Mouse (Mus musculus): ENCODE data around the gene Npm3.

Gene Npm3

GRCm38 (mm10) chr19:45753551-45753950, 4.2 kb upstream of the Npm3 start:
- no peak for DNase-seq (ENCODE audit: low read depth)

- DNase-seq (ENCODE audit: low read depth), result peak; percentile 82
Observed at GRCm38 (mm10) chr19:45751881-45752280, 2.5 kb upstream of the Npm3 start.

- peak; percentile 59 for DNase-seq (ENCODE audit: low read depth)
Observed at GRCm38 (mm10) chr19:45748691-45749242, 624 bp downstream of the Npm3 start.

GRCm38 (mm10) chr19:45748206-45748605, 1.2 kb downstream of the Npm3 start:
- peak; percentile 20 for DNase-seq (ENCODE audit: low read depth)

DNA sequence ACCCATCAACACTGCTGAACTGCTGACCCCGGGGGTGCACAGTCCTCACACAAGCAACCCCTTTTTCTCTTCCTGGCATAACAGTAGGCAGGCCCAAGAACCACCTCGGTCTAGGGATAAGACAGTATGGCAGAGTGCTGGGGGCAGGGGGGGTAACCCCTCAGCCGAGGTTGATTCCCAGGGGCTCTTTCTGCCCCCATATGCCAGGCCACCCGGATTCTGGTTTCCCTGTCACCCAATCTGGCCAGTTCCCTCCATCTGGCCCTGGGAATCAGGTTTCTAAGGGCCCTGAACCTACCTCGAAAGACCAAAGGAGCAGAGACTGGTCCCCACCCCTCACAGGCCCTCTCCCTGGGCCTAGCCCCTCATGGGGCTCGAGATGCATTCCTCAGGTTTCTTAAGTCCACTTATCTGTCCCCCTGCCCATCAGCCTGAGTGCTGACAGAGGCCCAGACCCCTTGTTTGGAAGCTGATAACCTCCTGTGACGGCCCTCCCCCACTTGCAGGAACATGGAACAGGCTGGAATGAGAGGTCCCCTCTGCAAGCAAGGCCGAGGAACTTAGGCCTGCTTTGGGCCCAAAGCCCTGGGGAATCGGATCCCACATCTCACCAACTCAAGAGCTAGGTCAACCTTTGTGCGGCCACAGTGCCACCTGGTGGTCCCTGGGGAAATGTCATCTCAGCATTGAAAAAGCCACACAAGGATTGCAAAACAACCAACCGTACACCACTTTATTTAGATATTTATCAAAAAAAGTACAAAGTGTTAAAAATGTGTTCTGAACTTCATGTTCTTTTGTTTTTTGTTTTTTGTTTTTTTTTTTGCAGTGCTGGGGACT, 2.1 kb downstream of the Npm3 start:
- DNase-seq (ENCODE audit: low read depth), result peak; percentile 92

GRCm38 (mm10) chr19:45746153-45747020, 3.0 kb downstream of the Npm3 start:
- peak; percentile 71 for DNase-seq (ENCODE audit: low read depth)

DNA sequence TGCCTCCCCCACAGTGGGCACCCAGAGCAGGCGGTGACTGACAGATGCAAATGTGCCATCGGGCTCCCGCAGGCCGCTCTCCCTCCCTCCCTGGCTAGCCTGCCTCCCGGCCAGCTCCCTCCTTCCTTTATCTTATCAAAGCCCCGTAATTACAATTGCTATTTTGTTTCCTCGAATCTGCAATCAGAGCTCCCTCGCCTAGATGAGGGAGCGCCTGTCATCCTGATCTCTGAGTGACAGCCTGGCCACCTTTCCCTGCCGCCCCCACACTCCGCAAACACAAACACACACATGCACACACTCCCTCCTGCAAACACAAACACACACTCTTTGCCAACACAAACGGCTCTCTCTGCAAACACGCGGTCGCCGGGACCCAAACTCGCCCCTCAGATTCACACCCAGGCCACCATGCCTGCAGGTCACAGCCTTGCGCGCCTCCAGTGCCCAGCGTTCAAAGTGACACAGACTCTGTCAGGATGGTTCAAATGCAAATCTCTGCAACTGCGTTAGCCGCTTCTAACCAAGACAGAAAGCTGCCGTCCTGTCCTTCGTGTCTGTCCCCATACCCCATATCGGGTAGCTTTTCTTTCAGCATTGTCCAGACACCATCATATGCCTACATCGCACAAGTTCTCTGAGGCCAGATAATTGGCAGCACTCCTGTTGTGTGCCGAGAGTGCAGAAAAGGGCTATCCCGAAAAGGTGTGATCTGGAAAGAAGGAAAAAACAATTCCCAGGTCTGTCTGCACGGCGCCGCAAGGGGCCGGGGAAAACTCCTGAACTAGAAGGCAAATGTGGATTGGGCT, 3.8 kb downstream of the Npm3 start:
- no peak for DNase-seq (ENCODE audit: low read depth)

DNA sequence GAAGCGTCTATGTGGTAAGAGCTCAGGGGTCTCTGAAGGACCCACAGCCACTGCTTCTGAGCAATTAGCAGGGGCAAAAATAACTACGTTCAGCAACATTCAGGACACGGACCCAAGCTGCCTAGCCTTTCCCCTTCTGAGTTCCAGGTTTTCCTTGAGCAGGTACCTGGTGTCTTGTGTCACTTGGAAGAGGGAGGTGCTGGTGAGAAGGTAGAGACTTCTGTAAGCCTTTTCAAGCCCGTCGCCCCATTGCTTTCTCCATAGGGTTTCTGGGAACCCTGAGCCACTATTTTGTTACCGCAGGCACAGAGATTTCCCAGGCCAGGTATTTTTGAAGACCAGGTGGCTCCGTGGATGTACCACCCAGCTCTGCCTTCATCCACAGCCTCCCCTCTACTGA, 5.8 kb downstream of the Npm3 start:
- no peak for DNase-seq (ENCODE audit: low read depth)

DNA sequence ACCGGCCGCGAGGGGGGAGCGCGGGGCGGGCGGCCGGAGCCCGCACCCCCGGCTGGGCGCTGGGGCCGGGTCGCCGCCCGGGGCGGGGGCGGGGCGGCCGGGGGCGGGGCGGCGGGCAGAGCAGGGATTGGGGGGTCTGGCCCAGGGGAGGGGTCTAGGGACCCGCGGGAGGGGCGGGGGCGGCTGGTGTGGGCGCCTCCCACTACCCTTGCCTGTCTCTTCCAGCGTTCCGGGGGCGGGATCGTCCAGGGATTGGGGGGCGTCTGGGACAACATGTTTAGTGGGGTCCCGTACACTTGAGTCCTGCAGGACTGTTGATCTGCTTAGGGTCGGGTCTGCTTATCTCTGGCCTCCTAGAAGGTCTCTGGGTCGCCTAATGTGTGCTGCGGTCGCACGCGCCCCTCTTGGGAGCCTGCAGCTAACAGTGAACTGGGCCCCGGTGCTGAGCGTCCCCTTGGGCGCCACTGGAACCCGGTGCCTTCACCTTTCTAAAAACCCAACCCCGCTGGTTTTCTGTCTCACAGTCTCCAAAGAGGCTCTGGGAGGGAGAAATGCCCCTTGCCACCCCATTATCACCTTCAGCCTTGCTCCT, 6.3 kb downstream of the Npm3 start:
- DNase-seq (ENCODE audit: low read depth), result no peak

- no peak for DNase-seq (ENCODE audit: low read depth)
Observed at GRCm38 (mm10) chr19:45742218-45742983, 7.0 kb downstream of the Npm3 start, which contains the start of gene Fgf8. Gene Fgf8 (minus strand): TSS chr19:45742915.

DNA sequence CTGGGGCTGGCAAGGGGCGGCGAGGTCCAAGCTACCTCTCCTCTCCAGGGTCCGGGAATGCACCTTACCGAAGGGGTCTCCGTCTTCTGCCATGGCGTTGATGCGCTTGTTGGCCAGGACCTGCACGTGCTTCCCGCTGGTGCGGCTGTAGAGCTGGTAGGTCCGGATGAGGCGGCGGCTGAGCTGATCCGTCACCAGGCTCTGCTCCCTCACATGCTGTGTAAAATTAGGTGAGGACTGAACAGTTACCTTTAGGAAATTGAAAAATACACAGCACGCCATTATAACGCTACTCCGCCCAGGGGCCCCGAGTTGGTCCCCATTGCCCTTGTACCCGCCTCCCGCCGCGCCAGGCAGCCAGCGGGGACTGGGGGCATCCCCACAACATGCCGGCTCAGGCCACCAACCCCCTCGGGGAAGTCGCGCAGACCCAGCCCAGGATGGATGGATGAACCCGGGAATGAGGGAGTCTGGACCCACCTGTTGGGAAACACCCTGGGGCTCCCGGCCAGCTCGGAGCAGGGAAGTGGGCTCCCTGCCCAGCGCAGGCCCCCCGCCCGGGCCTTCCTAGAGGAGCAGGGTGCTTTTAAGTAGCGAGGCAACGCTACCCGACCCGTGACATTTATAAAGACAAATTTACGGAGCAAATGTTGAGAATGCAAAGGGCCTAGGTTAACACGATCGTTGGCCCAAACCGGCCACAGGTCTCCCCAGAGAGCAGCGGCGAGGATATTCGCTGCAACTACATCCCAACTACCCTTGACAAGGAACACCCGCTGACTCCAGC, 7.8 kb downstream of the Npm3 start:
- DNase-seq (ENCODE audit: low read depth), result no peak

DNA sequence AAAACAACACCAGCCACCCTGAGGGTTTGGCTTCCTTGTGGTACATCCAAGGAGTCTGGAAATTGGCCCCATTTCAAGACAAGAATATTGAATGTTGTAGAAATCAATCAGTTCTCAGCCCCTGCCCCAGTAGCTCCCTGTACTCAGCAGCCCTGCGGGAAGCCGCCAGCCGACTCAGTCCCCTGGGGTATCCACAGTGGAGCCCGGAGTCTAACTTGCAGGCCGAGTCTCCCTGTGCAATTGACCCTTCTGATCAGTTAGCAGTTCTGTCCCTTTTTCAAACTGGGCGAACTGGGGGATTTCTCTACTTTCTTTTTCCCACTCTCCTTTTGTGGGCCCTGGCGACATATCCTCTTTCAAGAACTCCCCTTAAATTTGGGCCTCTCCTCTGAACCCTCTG, 8.6 kb downstream of the Npm3 start:
- DNase-seq (ENCODE audit: low read depth), result no peak

DNA sequence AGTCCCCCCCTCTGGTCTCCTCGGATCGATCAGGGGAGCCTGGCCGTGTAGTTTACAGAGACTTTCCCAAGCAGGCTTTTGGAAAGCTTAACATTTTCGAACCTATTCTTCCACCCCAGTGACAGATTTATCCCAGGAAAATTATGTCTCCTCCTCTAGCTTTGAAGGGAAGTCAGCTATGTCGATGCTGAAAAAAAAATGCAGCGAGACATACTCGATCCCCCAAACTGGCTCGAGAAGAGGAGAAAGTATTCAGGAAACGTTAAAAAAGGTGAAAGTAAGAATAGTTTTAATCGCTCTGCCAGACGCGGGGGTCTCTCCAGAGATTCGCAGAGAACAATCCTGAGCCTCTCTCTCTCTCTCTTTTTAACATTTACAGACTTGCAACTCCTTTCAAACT, 9.2 kb downstream of the Npm3 start:
- DNase-seq (ENCODE audit: low read depth), result no peak

DNA sequence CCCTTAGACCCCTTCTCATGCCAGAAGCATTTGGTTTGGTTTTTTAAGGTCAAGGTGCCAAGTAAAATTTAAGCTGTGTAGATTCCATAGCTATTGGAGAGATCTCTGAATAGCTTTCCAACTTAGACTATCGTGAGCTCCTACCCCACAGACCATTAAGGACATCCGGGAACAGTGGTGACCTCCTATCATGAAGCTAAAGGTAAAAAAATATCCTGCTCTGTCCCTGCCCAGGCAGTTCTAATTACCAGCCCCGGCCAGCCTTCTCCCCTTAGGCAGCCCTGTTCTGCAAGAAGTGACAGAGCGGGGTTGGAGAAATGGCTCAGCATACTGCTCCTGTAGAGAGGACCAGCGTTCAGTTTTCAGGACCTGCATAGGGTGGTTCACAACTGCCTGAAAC, 10.9 kb downstream of the Npm3 start:
- DNase-seq (ENCODE audit: low read depth), result no peak

GRCm38 (mm10) chr19:45737846-45738484, 11.4 kb downstream of the Npm3 start:
- no peak for DNase-seq (ENCODE audit: low read depth)

- DNase-seq (ENCODE audit: low read depth), result no peak
Observed at GRCm38 (mm10) chr19:45737208-45737845, 12.1 kb downstream of the Npm3 start.

GRCm38 (mm10) chr19:45736855-45737207, 12.6 kb downstream of the Npm3 start:
- no peak for DNase-seq (ENCODE audit: low read depth)

GRCm38 (mm10) chr19:45736241-45736640, 13.2 kb downstream of the Npm3 start:
- no peak for DNase-seq (ENCODE audit: low read depth)

DNA sequence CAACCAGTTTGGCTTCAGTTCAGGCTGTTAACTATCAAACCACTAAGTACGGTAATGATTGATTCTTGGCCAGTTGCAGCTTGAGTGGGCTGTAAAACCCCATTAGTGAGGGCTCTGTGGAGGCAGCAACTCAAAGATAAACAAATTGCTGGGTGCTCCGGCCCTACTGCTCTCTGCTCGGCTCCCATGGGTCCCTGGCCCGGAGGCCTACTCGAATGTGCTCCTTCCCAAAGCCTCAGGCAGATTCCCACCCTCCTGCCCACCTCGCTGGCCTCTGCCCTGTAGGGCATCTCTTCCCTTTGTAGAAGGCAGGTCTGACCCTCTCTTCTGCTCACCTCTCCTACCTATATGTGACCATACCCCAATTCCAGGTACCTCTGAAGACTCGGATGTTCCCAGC, 14.6 kb downstream of the Npm3 start:
- DNase-seq (ENCODE audit: low read depth), result no peak

Measured in 416B (cell line).